Mouse (Mus musculus) hematopoietic stem cell, adult 5-6 weeks (primary cell): ENCODE measurements at regions not wholly inside any gene's neighbourhood (a gene's known extent, or its start where the extent isn't known, plus 50 kb on each side); places are given as distances from the start of the nearest gene placed in this dataset.

Experiments
- ATAC-seq, 2 experiments: fragments of 125-278 bp in 1 of 2; replicated peaks in 1 of 2; 2 replicates each; pipeline ENCODE4 v1.8.0; 2016 to 2017; ENCODE audit warnings: inconsistent platforms in 2 of 2, mild to moderate bottlenecking in 2 of 2, moderate number of reproducible peaks in 2 of 2, low read depth in 1 of 2, moderate TSS enrichment in 1 of 2; ENCODE audit not compliant: low FRiP score in 2 of 2, poor library complexity in 2 of 2, severe bottlenecking in 2 of 2, insufficient read depth in 1 of 2, low TSS enrichment in 1 of 2

DNA sequence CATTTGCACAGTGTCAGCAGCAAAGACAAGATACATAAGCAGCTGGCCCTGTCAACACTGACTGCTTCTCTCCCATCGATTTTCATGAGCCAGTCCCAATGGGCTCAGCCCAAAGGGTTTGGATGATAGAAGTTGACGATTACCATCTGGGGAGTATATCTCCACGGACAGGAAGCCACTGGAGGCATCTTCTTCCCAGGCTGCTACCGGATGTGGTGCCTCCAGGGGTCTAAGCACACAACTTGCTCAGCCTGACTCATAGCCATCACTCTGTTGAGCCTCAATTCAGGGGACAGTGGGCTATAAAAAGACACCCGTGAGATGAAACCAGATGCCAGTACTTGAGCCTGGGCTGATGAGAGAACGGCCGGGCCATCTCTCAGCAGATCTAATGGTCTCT lies 71.1 kb upstream of the Hif1a start:
- ATAC-seq: no peak

- ATAC-seq: no peak
Observed at GRCm38 (mm10) chr12:73830551-73831203, 70.5 kb upstream of the Hif1a start.

GRCm38 (mm10) chr12:73831204-73831595 lies 70.0 kb upstream of the Hif1a start:
- ATAC-seq: no peak

- no peak for ATAC-seq
Observed at GRCm38 (mm10) chr12:73831637-73832385, 69.4 kb upstream of the Hif1a start.

DNA sequence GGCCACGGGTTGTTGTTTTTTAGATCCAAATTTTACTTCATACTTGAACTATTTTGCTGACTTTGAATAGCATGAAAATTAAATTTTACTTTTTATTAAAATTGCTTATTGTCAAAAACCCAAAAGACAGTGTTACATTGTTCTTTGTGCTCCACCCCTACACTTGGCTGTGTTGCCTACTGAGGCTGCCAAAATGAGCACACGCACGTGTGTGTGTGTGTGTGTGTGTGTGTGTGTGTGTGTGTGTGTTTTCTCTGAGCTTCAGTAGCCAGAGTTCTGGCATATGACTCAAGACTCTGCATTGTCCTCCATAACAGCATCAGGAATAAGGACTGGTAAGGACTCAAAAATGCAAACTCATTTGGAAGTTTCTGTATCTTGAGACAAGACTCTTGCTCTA lies 68.4 kb upstream of the Hif1a start:
- no peak for ATAC-seq

DNA sequence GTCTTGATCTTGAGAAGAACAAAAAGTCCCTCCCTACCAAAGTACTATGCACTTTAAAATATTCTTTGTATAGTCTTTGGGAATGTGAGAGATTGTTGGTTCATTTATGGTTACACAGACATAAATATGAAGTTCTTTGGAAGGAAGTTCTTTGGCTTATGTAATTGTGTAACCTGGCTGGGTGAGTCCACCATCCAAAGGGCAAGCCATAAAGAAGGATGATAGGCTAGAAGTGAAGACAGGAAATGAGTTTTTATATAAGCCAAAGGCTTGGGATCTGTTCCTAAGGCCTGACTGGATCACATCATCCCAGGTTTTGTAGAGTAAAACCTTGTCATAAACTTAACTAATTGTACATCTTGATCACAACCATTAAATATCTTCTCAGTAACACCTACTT lies 65.0 kb upstream of the Hif1a start:
- ATAC-seq: no peak

DNA sequence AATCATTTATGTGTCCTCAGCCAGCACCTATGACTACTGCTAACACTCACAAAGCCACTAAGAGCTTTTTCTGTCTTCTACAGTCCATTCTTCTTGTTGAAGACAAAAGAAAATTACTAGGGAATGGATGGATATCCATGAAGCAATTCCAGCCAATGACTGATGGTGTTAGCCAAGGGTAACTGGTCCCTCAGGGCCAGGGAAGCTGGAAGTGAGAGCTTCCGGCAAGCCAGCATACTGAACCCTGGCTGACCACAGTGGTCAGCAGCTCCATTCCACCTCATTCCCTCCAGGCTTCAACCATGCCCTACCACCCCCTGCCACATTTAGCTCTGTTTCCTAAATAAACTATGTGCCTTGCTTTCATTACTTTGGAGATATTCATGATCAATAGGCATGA lies 64.1 kb upstream of the Hif1a start:
- ATAC-seq: no peak

DNA sequence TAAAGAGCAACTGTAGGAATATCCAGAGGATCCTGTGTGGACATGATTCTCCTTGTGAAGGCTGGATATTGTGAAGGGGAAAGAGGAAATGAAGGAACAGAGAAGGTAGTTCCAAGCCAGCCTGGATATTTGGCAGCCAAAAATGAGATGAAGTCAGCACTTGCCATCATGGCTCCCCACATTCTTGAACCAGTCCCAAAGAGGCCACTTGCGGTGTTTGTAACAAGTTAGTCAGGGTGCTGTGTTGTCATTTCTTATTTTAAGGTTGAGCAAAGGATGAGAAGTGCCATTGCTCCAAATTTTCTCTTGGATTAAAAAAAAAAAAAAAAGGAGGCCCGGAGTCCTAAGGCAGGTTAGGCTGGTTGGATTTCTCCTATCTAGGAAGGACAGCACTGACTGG lies 63.3 kb upstream of the Hif1a start:
- no peak for ATAC-seq

- no peak for ATAC-seq
Observed at GRCm38 (mm10) chr12:73838330-73838729, 62.8 kb upstream of the Hif1a start.

- peak; percentile 32; a peak in 1 of 4 replicates for ATAC-seq
Observed at GRCm38 (mm10) chr12:73842000-73842675, 59.0 kb upstream of the Hif1a start.

DNA sequence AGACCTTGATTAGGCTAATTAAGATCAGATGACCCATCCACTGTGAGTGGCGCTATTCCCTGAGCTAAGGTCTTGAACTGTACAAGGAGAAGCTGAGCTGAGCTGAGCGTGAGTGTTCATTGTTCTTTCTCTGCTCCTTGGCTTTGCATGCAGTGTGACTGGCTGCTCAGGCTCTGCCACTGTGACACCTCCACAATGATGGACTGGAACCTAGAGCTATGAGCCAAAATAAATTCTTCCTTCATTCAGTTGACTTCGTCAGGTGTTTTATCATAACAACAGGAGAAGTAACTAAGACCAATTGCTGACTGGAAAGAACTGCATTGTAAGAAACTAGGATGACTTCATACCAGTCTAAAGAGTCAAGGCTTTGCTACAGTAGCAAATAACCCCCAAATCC lies 56.4 kb upstream of the Hif1a start:
- no peak for ATAC-seq

DNA sequence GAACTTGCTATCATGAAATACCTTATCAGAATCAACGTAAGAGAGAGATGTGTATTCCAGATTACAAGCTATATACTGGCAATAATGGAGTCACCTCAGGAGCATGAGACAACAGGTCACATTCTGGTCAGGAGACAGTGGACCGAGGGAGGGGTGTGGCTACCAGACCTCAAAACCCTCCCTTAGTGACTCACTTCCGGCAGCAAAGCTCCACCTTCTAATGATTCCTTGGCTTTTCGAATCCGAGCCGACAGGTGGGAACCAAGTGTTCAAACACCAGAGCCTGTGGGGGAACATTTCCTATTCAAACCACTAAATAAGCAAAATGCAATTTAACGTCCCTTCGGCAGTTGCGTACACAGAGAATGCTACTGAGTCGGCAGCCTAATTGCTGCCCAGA lies 54.5 kb upstream of the Hif1a start:
- no peak for ATAC-seq

DNA sequence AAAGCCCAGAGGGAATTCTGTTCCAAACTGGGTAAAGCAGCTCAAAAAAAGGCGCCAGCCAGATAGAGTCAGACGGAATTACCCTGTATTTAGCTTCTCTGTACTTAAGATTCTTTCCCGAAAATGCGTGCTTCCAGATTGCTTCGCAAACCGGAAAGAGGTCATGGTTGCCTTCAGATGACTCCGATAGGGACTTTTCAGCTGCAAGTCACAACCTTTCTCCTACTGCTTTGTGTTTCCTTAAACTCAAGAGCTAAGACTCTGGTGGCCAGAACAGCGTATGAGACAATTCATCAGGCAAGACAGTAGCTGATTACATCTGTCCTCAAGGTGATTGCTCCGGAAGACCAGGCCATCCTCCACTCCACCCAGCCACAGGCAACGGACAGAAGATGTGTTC lies 53.8 kb upstream of the Hif1a start:
- ATAC-seq: no peak

DNA sequence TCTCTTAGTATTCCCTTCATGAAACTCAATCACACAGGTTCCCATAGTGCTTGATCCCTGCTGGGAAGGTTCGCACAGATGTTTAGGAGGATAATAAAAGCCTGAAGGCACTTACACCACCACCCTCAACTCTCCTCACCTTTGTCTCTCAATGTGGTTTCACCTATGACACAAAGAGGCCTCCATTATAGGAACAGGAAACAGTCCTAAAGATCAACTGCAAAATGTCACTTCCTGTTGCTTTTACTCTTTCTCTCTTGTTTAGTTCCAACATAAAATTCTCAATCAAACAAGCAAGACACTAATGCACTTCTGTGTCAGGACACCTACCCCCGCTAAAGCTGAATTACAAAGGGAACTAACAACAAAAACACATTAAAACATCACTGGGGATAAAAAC lies 50.3 kb upstream of the Hif1a start:
- no peak for ATAC-seq
